Mouse (Mus musculus): Measurements from ENCODE around the gene Cxxc4.
A peak's percentile ranks its signal among the peaks of the same experiment; 100 is the strongest.

DNA sequence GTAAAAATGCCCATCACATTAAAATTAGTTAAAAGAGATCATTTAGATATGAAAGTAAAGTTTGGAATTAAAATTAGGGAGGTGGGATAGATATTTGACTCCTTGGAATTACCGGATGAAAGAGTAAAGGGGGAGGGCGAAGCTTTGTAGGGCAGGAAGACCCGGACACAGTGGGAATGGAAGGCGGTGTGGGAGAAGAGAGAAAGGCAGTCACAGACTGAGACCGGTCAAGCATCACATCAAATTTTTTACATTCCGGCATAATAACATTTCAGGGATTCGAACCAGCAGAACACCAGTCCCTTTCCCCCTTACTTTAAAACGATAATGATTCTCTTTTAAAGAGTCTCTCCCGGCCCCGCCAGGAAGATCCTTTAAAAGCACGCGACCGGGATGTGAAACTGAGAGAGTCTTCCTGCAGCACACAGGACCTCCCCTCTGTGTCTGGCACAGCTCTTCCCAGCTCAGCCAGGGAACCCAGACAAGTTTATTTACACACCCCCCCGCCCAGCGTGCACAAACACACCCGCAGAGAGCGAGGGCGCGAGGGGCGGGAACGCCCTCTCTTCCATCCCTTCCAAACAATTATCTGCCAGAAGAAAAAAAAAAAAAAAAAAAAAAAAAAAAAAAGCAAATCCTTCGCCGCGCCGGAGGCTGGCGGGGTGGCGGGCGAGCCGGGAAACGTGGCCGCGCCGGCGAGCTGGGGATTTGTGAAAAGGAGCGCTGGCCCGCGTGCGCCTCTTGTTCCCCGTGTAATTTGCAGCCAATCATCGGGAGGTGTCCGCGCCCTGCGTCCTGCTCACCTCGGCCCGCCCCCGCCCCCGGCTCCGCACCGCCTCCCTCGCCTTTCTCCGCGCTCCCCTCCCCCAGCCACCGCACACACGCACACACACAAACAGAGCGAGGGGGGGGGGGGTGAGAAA, 532 bp upstream of the Cxxc4 start:
- TF ChIP-seq CTCF (IDR thresholded peaks at IDR 0.05; ENCODE audit: borderline replicate concordance, insufficient read depth, low read depth, low read length): no peak
- TF ChIP-seq POLR2A (IDR thresholded peaks at IDR 0.05; ENCODE audit: borderline replicate concordance, insufficient read depth, low read length): peak; percentile 34; the same call in 1 of the 2 replicates

Data from cerebellum, adult 2 months (tissue).